Mouse (Mus musculus) stomach, embryonic 16.5 days (tissue): ENCODE results near the gene Brsk1. TPM values are rescaled to one million over a fixed set of nuclear protein-coding genes. Genes with fewer than 3 reads are reported as not detected.

Experiments
- ATAC-seq: fragments of 200-750 bp; cut with Nextera tagmentation; 2 replicates; pipeline ENCODE4 v1.8.0; 2017; ENCODE audit warnings: moderate number of reproducible peaks, moderate TSS enrichment; ENCODE audit not compliant: insufficient read depth, low FRiP score
- H3K27ac ChIP-seq: fragments of 300-500 bp; sonication (generic); 2 replicates; pipeline ENCODE4 v1.5.1; 2014; ENCODE audit warnings: low read length
- H3K27me3 ChIP-seq: fragments of 300-500 bp; sonication (generic); 2 replicates; pipeline ENCODE4 v1.6.1; 2014; ENCODE audit warnings: low read length, control low read depth, mixed read lengths; ENCODE audit not compliant: control insufficient read depth, insufficient read depth
- H3K36me3 ChIP-seq: fragments of 300-500 bp; sonication (generic); 2 replicates; pipeline ENCODE4 v1.6.1; 2014; ENCODE audit warnings: low read length; ENCODE audit not compliant: control insufficient read depth, insufficient read depth
- H3K4me1 ChIP-seq: fragments of 300-500 bp; sonication (generic); 2 replicates; pipeline ENCODE4 v1.6.1; 2014; ENCODE audit warnings: low read length, control low read depth, mixed read lengths; ENCODE audit not compliant: control insufficient read depth, insufficient read depth
- H3K4me2 ChIP-seq: fragments of 300-500 bp; sonication (generic); 2 replicates; pipeline ENCODE4 v1.6.1; 2014; ENCODE audit warnings: low read depth, low read length, mixed read lengths
- H3K4me3 ChIP-seq: fragments of 300-500 bp; sonication (generic); replicated peaks from 2 replicates; pipeline ENCODE4 v1.5.1; 2014; ENCODE audit warnings: mild to moderate bottlenecking, low read length
- H3K9ac ChIP-seq: fragments of 300-500 bp; sonication (generic); 2 replicates; pipeline ENCODE4 v1.6.1; 2014; ENCODE audit warnings: low read length
- H3K9me3 ChIP-seq: fragments of 300-500 bp; sonication (generic); replicated peaks from 2 replicates; pipeline ENCODE4 v1.6.1; 2016; ENCODE audit warnings: low read length, control low read depth; ENCODE audit not compliant: control insufficient read depth
- WGBS: fragments of 180-500 bp; shearing (Covaris S2); extraction: QIAGEN DNeasy Blood & Tissue Kit; methylation state at CpG from one replicate; pipeline ENCODE4 v1.1.7; 2014; 5-methylcytosine and 5-hydroxymethylcytosine counted together
- polyA plus RNA-seq: library from polyadenylated mRNA; unstranded; fragments of >200 nt; fragmentation: Nextera tagmentation; extraction: Ambion mirVana; gene quantifications from 2 replicates; pipeline ENCODE4 v1.2.1, GENCODE M21; 2015

The Brsk1 gene
- polyA plus RNA-seq, 1 experiment from 2014 or later, result 0.88 TPM

GRCm38 (mm10) chr7:4744886-4745285 lies 54.5 kb downstream of the Brsk1 start:
- H3K36me3 ChIP-seq, result peaks cover 10% of the 10 kb centered on the region; the same call in 1 of the 2 replicates
- over 99% methylated on average over 5 of the region's 6 CpGs for WGBS
- H3K4me3 ChIP-seq, result no peak overlapping the region
- no peak for ATAC-seq
- no peak overlapping the region for H3K27ac ChIP-seq
- no peak overlapping the region for H3K4me2 ChIP-seq
- no peaks in the 10 kb centered on the region for H3K27me3 ChIP-seq
- H3K9me3 ChIP-seq, result no peaks in the 10 kb centered on the region
- H3K9ac ChIP-seq, result no peak overlapping the region
- H3K4me1 ChIP-seq, result peaks cover 26% of the 10 kb centered on the region

- peaks cover 10% of the 10 kb centered on the region; the same call in 1 of the 2 replicates for H3K36me3 ChIP-seq
- peaks cover 23% of the 10 kb centered on the region for H3K4me1 ChIP-seq
- H3K27ac ChIP-seq, result no peak overlapping the region
- H3K4me2 ChIP-seq, result no peak overlapping the region
- H3K9ac ChIP-seq, result no peak overlapping the region
- H3K27me3 ChIP-seq, result no peaks in the 10 kb centered on the region
- 89% methylated on average over 22 of the region's 22 CpGs for WGBS
- ATAC-seq, result no peak
- H3K9me3 ChIP-seq, result no peaks in the 10 kb centered on the region
- no peak overlapping the region for H3K4me3 ChIP-seq
Observed at GRCm38 (mm10) chr7:4746326-4746980, 56.0 kb downstream of the Brsk1 start.

DNA sequence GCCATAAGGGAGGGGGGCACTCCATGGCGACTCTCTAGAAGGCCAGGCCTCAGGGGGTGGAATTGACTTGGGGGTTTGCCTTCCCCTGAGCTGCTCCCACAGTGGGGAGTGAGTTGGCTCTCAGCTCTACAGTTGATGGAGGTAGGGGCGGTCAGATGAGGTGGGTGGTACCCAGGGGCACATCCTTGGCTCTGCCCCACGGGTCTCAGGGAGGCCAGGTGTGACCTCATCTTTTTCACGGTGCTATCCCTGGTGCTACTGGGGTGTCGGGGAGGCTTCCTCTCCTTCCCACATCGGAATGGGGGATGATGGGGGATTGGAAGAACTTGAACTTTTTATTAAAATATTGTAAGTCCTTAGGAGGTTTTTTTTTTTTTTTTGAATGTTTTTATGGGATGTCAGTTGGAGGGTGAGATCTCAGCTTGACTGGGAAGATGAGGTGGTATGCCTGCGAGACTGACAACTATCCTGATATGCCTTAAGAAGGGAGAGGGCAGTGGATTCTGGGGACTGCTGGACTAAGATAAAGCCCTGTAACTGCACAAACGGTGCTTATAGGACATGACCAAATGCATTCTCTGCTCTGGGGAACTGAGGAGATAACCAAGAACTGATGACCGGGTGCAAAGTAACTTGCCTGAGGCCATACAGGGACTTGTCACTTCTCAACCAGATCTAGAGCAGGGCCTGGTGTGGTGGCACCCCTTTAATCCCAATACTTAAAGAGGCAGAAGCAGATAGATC lies 56.9 kb downstream of the Brsk1 start:
- Histone ChIP-seq H3K4me3 (no peak overlapping the region), H3K4me1 (peaks cover 23% of the 10 kb centered on the region), H3K27ac (no peak overlapping the region), H3K9ac (no peak overlapping the region), H3K27me3 (no peaks in the 10 kb centered on the region), H3K9me3 (no peaks in the 10 kb centered on the region), H3K36me3 (peaks cover 10% of the 10 kb centered on the region; the same call in 1 of the 2 replicates), H3K4me2 (no peak overlapping the region)
- no peak for ATAC-seq
- 73% methylated on average over 9 of the region's 9 CpGs for WGBS

DNA sequence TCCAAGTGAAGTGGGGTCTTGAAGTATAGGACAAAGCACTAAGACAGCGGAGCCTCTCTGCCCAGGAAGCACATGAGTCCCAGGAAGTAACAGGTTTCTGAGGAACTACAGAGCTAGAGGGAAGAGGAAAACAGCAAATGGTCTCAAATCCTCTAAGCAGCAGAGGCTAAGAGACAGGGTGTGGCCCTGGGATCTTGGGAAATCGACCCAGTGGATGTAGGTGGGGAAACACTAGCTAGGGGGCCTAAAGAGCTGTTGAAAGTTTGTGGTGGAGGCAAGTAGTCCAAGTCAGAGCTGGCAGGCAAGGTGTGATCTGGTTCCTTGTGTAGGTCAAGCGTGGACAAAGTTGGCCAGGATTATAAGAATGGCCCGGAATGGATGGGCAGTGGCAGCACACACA lies 57.9 kb downstream of the Brsk1 start:
- Histone ChIP-seq H3K4me2 (no peak overlapping the region), H3K27ac (no peak overlapping the region), H3K9me3 (no peaks in the 10 kb centered on the region), H3K4me1 (peaks cover 23% of the 10 kb centered on the region), H3K27me3 (no peaks in the 10 kb centered on the region), H3K9ac (no peak overlapping the region), H3K36me3 (peaks cover 10% of the 10 kb centered on the region; the same call in 1 of the 2 replicates), H3K4me3 (no peak overlapping the region)
- WGBS, result 65% methylated on average over 4 of the region's 4 CpGs
- ATAC-seq, result no peak

- Histone ChIP-seq H3K4me3 (no peak overlapping the region), H3K36me3 (peaks cover 10% of the 10 kb centered on the region; the same call in 1 of the 2 replicates), H3K4me2 (no peak overlapping the region), H3K9me3 (no peaks in the 10 kb centered on the region), H3K27me3 (no peaks in the 10 kb centered on the region), H3K27ac (no peak overlapping the region), H3K9ac (no peak overlapping the region), H3K4me1 (peaks cover 20% of the 10 kb centered on the region)
- WGBS, result 81% methylated on average over 2 of the region's 2 CpGs
- ATAC-seq, result no peak
Observed at GRCm38 (mm10) chr7:4749169-4749568, 58.8 kb downstream of the Brsk1 start.

GRCm38 (mm10) chr7:4751971-4752820 lies 61.8 kb downstream of the Brsk1 start:
- H3K4me2 ChIP-seq, result peak overlapping the region; percentile 78
- peak overlapping the region; percentile 59 for H3K4me3 ChIP-seq
- WGBS, result 1% methylated on average over 30 of the region's 30 CpGs
- ATAC-seq, result peak; percentile 88
- peak overlapping the region; percentile 73 for H3K9ac ChIP-seq
- H3K27ac ChIP-seq, result peak overlapping the region; percentile 79
- no peaks in the 10 kb centered on the region for H3K36me3 ChIP-seq
- H3K9me3 ChIP-seq, result no peaks in the 10 kb centered on the region
- peaks cover 20% of the 10 kb centered on the region for H3K4me1 ChIP-seq
- H3K27me3 ChIP-seq, result no peaks in the 10 kb centered on the region

- no peaks in the 10 kb centered on the region for H3K9me3 ChIP-seq
- H3K4me2 ChIP-seq, result peak within 1 kb of the TSS; percentile 78
- 4% methylated on average over 24 of the region's 24 CpGs for WGBS
- peaks cover 20% of the 10 kb centered on the region for H3K4me1 ChIP-seq
- peak within 1 kb of the TSS; percentile 73 for H3K9ac ChIP-seq
- H3K27ac ChIP-seq, result peak within 1 kb of the TSS; percentile 79
- no peaks in the 10 kb centered on the region for H3K36me3 ChIP-seq
- peak within 1 kb of the TSS; percentile 59 for H3K4me3 ChIP-seq
- ATAC-seq, result peak; percentile 94
- no peaks in the 10 kb centered on the region for H3K27me3 ChIP-seq
Observed at GRCm38 (mm10) chr7:4752821-4753570, 62.6 kb downstream of the Brsk1 start, which contains the start of gene Cox6b2. TSS of gene Cox6b2 (minus strand) at chr7:4753094.

- no peaks in the 10 kb centered on the region for H3K27me3 ChIP-seq
- H3K36me3 ChIP-seq, result no peaks in the 10 kb centered on the region
- 40% methylated on average over 1 of the region's 1 CpGs for WGBS
- ATAC-seq, result no peak
- no peak overlapping the region for H3K4me2 ChIP-seq
- H3K4me1 ChIP-seq, result no peaks in the 10 kb centered on the region
- no peak overlapping the region for H3K9ac ChIP-seq
- H3K4me3 ChIP-seq, result no peak overlapping the region
- H3K9me3 ChIP-seq, result no peaks in the 10 kb centered on the region
- no peak overlapping the region for H3K27ac ChIP-seq
Observed at GRCm38 (mm10) chr7:4759670-4760069, 69.3 kb downstream of the Brsk1 start.
